8 mouse cellular contexts compared by ENCODE assay signal in genomic region chr10:78779527-78779926, GRCm38 (mm10). TPM values are rescaled to one million over a fixed set of nuclear protein-coding genes. Genes with fewer than 3 reads are reported as not detected.
DNase-seq lines count a peak whose midpoint lies in the region; ATAC-seq and TF ChIP-seq lines count a peak whose summit lies in the region.

No protein-coding gene starts in this region.

- H3K27me3 ChIP-seq in kidney, adult 2 months (replicated peaks; ENCODE audit: control insufficient read depth, insufficient read depth, low read length): no peaks in the 10 kb centered on the region; the same call in 1 of the 2 replicates
- peaks cover 31% of the 10 kb centered on the region for H3K27me3 ChIP-seq in embryonic facial prominence, embryonic 10.5 days (replicated peaks; ENCODE audit: low read depth, poor library complexity, severe bottlenecking)
- no peaks in the 10 kb centered on the region; the same call in 1 of the 2 replicates for H3K27me3 ChIP-seq in hindbrain, embryonic 11.5 days (ENCODE audit: control insufficient read depth, insufficient read depth, low read length)
- H3K27me3 ChIP-seq in midbrain, embryonic 12.5 days: peaks cover 14% of the 10 kb centered on the region

- TF ChIP-seq CTCF in kidney, adult 2 months (conservative IDR thresholded peaks at IDR 0.05; ENCODE audit: insufficient read depth, insufficient read length, low read depth, low read length): no peak

- H3K4me3 ChIP-seq in kidney, adult 2 months (ENCODE audit: insufficient read depth, low read depth, low read length): peak overlapping the region; percentile 59
- H3K4me3 ChIP-seq in embryonic facial prominence, embryonic 10.5 days: peak overlapping the region; percentile 74
- H3K4me3 ChIP-seq in hindbrain, embryonic 11.5 days (ENCODE audit: low read depth, low read length): no peak overlapping the region; the same call in 1 of the 2 replicates
- H3K4me3 ChIP-seq in midbrain, embryonic 12.5 days: peak overlapping the region; percentile 68

- ATAC-seq in hindbrain, embryonic 11.5 days (ENCODE audit: low FRiP score): no peak
- no peak for ATAC-seq in midbrain, embryonic 12.5 days (ENCODE audit: low FRiP score, low read depth)
- no peak for ATAC-seq in granulocyte monocyte progenitor cell, adult 5-6 weeks (replicated peaks; ENCODE audit: poor library complexity, severe bottlenecking)

- no peak overlapping the region for H3K27ac ChIP-seq in kidney, adult 2 months (ENCODE audit: insufficient read depth, low read depth, low read length)
- H3K27ac ChIP-seq in embryonic facial prominence, embryonic 10.5 days (replicated peaks): no peak overlapping the region
- no peak overlapping the region for H3K27ac ChIP-seq in hindbrain, embryonic 11.5 days (ENCODE audit: low read depth, low read length)
- H3K27ac ChIP-seq in midbrain, embryonic 12.5 days (replicated peaks): no peak overlapping the region

- no peaks in the 10 kb centered on the region for H3K36me3 ChIP-seq in kidney, adult 2 months (ENCODE audit: control insufficient read depth, insufficient read depth, low read length)
- H3K36me3 ChIP-seq in embryonic facial prominence, embryonic 10.5 days (replicated peaks): no peaks in the 10 kb centered on the region
- H3K36me3 ChIP-seq in hindbrain, embryonic 11.5 days (ENCODE audit: control insufficient read depth, insufficient read depth, low read length): no peaks in the 10 kb centered on the region
- no peaks in the 10 kb centered on the region for H3K36me3 ChIP-seq in midbrain, embryonic 12.5 days

- no peak overlapping the region for H3K9ac ChIP-seq in hindbrain, embryonic 11.5 days (ENCODE audit: low read depth, low read length)
- no peak overlapping the region for H3K9ac ChIP-seq in midbrain, embryonic 12.5 days (replicated peaks)

- peak overlapping the region; percentile 99 for H3K4me2 ChIP-seq in hindbrain, embryonic 11.5 days (replicated peaks; ENCODE audit: low read depth, low read length)
- H3K4me2 ChIP-seq in midbrain, embryonic 12.5 days (replicated peaks): peak overlapping the region; percentile 98

- no peaks in the 10 kb centered on the region for H3K4me1 ChIP-seq in kidney, adult 2 months (ENCODE audit: control insufficient read depth, insufficient read depth, low read length)
- H3K4me1 ChIP-seq in embryonic facial prominence, embryonic 10.5 days: peaks cover 16% of the 10 kb centered on the region
- H3K4me1 ChIP-seq in hindbrain, embryonic 11.5 days (replicated peaks; ENCODE audit: control insufficient read depth, insufficient read depth, low read length): no peaks in the 10 kb centered on the region
- peaks cover 7% of the 10 kb centered on the region; the same call in 1 of the 2 replicates for H3K4me1 ChIP-seq in midbrain, embryonic 12.5 days

- H3K9me3 ChIP-seq in embryonic facial prominence, embryonic 10.5 days: no peaks in the 10 kb centered on the region
- no peaks in the 10 kb centered on the region for H3K9me3 ChIP-seq in hindbrain, embryonic 11.5 days (ENCODE audit: control insufficient read depth, low read length)
- H3K9me3 ChIP-seq in midbrain, embryonic 12.5 days: no peaks in the 10 kb centered on the region

- 47% methylated on average over 9 of the region's 9 CpGs for WGBS in kidney, adult 2 months
- WGBS in embryonic facial prominence, embryonic 10.5 days: 67% methylated on average over 9 of the region's 9 CpGs
- WGBS in hindbrain, embryonic 11.5 days: 69% methylated on average over 9 of the region's 9 CpGs
- WGBS in midbrain, embryonic 12.5 days: 66% methylated on average over 9 of the region's 9 CpGs

- no peak for TF ChIP-seq POLR2A in kidney, adult 2 months (IDR thresholded peaks at IDR 0.05; ENCODE audit: low read depth, low read length)

- no peak for DNase-seq in kidney, adult 2 months
- DNase-seq in kidney, postnatal 36 days: no peak
- no peak for DNase-seq in embryonic facial prominence, embryonic 10.5 days (ENCODE audit: low spot score)
- DNase-seq in hindbrain, embryonic 11.5 days (ENCODE audit: low spot score): no peak
- DNase-seq in ovary, adult 18-20 months (ENCODE audit: low spot score): no peak
- DNase-seq in right cerebral cortex, postnatal 10 days (ENCODE audit: low spot score in 2 of 2): no peak

RNA-seq across cellular contexts. Expression of gene Slc1a6, which starts 0.8 kb away (rescaled TPM):
- 0.16 and 0.39 TPM in 2 replicates for polyA plus RNA-seq in kidney, adult 2 months (2012; rRNA removed)
- polyA plus RNA-seq in embryonic facial prominence, embryonic 10.5 days (2016; fragmentation: Nextera tagmentation; extraction: Ambion mirVana): 1.2 and 1.4 TPM in 2 replicates
- 0.63 and 1.2 TPM in 2 replicates for polyA plus RNA-seq in hindbrain, embryonic 11.5 days (2014; fragmentation: Nextera tagmentation; extraction: Ambion mirVana)
- polyA plus RNA-seq in midbrain, embryonic 12.5 days (2016; fragmentation: Nextera tagmentation; extraction: Ambion mirVana): 1.8 and 2.4 TPM in 2 replicates
- total RNA-seq in granulocyte monocyte progenitor cell, adult 5-6 weeks (2014; fragmentation: Nextera tagmentation): not detected in 2 replicates
- not detected in 2 replicates for total RNA-seq in granulocyte monocyte progenitor cell, adult 5-6 weeks (2017)

RNA-seq across cellular contexts. Expression of gene Ccdc105, which starts 26.7 kb away (rescaled TPM):
- not detected in 2 replicates for polyA plus RNA-seq in kidney, adult 2 months (2012; rRNA removed)
- polyA plus RNA-seq in embryonic facial prominence, embryonic 10.5 days (2016; fragmentation: Nextera tagmentation; extraction: Ambion mirVana): 0.13 and 0.16 TPM in 2 replicates
- not detected in 2 replicates for polyA plus RNA-seq in hindbrain, embryonic 11.5 days (2014; fragmentation: Nextera tagmentation; extraction: Ambion mirVana)
- 0.17 TPM in 2 replicates for polyA plus RNA-seq in midbrain, embryonic 12.5 days (2016; fragmentation: Nextera tagmentation; extraction: Ambion mirVana)
- not detected in 2 replicates for total RNA-seq in granulocyte monocyte progenitor cell, adult 5-6 weeks (2014; fragmentation: Nextera tagmentation)
- total RNA-seq in granulocyte monocyte progenitor cell, adult 5-6 weeks (2017): not detected in 2 replicates
